Mouse (Mus musculus): ENCODE results near the gene Gm10295. TPM values are rescaled to one million over a fixed set of nuclear protein-coding genes. Genes with fewer than 3 reads are reported as not detected.

Gm10295 gene
- polyA plus RNA-seq, 1 experiment from 2014 or later = not detected

DNA sequence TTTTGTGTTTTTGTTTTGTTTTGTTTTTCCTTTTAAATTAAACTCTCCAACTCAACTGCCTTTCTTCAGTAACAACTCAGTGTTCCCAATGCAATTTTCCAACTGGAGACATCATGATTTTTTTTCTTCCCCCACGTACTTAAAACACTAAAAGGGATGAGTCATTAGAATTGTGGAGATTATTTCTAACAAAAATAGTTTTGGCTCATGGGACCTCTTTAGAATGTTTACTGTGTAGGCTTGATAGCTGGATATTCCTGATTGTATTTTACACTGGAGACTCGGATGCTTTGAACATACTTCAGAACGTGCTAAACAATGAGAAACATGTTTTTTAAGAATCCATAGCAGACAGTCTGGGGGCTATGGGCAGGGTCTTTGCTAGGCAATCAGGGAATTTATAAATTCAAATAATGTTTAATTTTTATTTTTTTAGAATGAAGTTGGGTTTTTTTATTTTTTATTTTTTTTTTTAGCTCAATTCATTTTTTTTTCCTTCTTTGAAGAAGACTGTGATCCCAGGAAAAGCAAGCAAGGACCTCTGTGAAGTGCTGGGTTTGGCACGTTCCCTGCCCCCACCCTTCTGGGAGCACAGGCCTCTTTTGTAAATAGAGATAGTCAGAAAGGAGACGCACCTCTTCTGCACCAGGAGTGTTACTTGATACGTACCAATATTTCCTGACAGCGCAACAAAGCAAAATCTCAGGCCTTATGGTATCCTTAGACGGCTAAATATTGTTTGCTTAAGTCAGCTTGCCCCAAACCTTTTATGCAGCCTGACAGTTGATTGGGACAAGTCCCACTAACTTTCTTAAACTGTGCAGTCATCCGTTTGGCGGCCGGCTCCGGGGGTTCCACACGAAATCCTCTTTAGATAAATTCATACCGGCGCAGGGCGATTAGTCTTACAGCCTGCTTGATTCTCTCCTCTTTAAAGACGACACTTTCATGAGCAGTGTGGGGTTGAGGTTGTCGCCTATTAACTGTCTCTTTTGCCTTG is 28.8 kb upstream of the Gm10295 start:
- H3K4me3 ChIP-seq = peak overlapping the region; percentile 23; the same call in 1 of the 2 replicates
- 7% methylated on average over 18 of the region's 18 CpGs for WGBS
- H3K4me1 ChIP-seq = peaks cover 73% of the 10 kb centered on the region
- H3K9me3 ChIP-seq (replicated peaks) = no peaks in the 10 kb centered on the region
- H3K27me3 ChIP-seq (ENCODE audit: low read depth, poor library complexity, severe bottlenecking) = peaks cover 68% of the 10 kb centered on the region
- peak overlapping the region; percentile 89 for H3K27ac ChIP-seq (replicated peaks)
- DNase-seq (ENCODE audit: low spot score) = peak; percentile 73
- no peaks in the 10 kb centered on the region for H3K36me3 ChIP-seq

DNA sequence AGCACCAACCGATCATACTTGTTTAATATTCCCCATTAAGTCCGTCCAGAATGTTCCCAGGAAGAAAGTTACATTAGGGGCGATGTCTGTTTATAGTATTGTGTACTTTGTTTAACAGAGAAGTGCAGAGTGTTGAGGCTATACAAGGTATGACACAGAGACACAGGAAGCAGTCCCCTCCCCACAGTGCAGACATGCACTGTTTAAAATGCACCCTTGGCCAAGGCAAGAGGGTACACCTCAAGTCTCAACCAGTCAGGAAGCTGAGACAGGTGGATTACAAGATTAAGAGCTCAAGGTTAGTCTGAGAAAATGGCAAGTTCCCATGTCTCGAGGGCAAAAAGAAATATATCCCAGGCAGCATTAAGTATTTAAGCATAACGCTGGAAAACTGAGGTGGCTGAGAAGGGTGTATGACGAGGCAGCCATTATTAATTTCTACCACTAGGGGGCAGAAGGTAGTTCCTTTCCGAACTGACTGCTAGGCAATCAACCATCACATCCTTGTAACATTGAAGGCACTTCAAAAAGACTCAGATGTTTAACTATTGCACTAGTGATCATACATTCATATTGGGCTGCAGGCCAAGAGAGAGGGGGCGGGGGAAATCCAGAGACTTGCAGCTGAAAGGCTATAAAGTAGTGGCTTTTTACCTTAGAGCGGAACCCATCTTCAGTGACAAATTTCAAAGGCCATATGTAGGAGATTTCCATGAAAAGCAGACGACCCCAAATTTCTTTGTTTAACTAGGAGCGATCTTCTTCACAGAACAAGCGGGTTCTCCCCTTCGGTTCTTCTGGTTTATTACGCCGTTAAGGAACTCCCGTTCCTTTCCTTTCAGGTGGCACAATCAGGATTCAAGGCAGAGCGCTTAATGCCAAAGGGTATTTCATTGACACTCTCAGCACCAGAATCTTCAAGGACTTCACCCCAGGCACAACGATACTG is 27.8 kb upstream of the Gm10295 start:
- Histone ChIP-seq H3K36me3 (no peaks in the 10 kb centered on the region), H3K27me3 (ENCODE audit: low read depth, poor library complexity, severe bottlenecking) (peaks cover 68% of the 10 kb centered on the region), H3K4me1 (peaks cover 62% of the 10 kb centered on the region), H3K27ac (replicated peaks) (peak overlapping the region; percentile 89), H3K4me3 (no peak overlapping the region), H3K9me3 (replicated peaks) (no peaks in the 10 kb centered on the region)
- WGBS = 54% methylated on average over 18 of the region's 18 CpGs
- DNase-seq (ENCODE audit: low spot score) = peak; percentile 45

DNA sequence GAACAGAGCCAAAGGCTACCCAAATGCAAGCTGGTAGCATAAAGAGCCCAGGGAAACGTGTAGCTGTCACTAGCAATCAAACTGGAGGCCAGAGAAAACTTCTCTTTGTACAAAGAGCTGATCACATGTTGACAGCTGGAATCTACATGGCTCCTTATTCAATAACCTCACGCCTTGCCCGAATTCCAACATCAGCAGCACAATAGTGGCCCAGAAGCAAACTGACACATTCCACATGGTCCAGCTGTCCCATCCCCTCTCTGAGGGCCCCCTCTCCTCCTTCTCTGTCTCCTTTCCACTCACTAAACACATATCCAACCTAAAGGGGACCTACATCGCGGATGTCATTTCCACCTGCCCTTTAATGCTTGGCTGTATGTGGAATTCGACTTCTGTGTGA is 26.7 kb upstream of the Gm10295 start:
- Histone ChIP-seq H3K4me3 (no peak overlapping the region), H3K27me3 (ENCODE audit: low read depth, poor library complexity, severe bottlenecking) (peaks cover 72% of the 10 kb centered on the region), H3K9me3 (replicated peaks) (no peaks in the 10 kb centered on the region), H3K4me1 (peaks cover 51% of the 10 kb centered on the region), H3K27ac (replicated peaks) (peak overlapping the region; percentile 55), H3K36me3 (no peaks in the 10 kb centered on the region)
- DNase-seq (ENCODE audit: low spot score) = no peak
- 64% methylated on average over 6 of the region's 6 CpGs for WGBS

DNA sequence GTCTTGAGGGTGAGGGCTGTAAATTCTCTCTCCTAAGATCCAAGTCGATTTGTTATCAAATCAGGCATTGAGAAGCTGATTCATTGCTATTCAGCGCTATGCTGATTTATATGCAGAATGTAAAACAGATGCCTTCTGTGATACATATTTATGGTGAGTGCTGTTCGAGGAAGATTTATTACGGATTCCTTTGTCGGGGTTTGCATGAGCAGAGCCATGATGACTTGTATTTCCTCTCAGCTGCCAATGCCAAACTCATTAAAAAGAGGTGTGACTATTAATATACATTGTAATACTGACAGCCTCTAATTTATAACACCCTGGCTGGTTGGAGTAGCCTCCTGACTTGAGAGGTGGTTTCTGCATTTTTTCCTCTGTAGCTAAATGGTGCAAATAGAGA is 22.8 kb upstream of the Gm10295 start:
- no peak for DNase-seq (ENCODE audit: low spot score)
- WGBS = 91% methylated on average over 5 of the region's 5 CpGs
- peaks cover 17% of the 10 kb centered on the region for H3K4me1 ChIP-seq
- H3K9me3 ChIP-seq (replicated peaks) = no peaks in the 10 kb centered on the region
- no peaks in the 10 kb centered on the region for H3K36me3 ChIP-seq
- no peak overlapping the region for H3K4me3 ChIP-seq
- no peak overlapping the region for H3K27ac ChIP-seq (replicated peaks)
- H3K27me3 ChIP-seq (ENCODE audit: low read depth, poor library complexity, severe bottlenecking) = peaks cover 59% of the 10 kb centered on the region

DNA sequence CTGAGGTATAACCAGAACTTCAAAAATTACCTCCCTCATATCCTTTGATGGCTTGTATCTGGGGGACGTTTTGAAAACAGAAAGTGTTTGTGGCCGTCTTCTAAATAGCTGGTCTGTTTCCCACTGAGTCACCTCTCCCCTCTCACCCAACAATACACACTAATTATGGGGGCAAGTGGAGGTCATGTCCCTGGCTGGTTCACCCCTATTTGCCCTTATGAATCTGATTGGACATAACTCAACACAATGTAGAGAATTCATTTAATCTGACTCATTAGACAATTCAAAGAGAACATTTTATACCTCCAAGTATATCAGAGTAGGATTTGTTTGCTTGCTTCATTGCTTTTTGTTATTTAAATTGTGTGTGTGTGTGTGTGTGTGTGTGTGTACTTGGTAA is 20.6 kb upstream of the Gm10295 start:
- no peak overlapping the region for H3K4me3 ChIP-seq
- no peak overlapping the region for H3K27ac ChIP-seq (replicated peaks)
- H3K4me1 ChIP-seq = peaks cover 5% of the 10 kb centered on the region; the same call in 1 of the 2 replicates
- peaks cover 40% of the 10 kb centered on the region for H3K27me3 ChIP-seq (ENCODE audit: low read depth, poor library complexity, severe bottlenecking)
- no peak for DNase-seq (ENCODE audit: low spot score)
- H3K9me3 ChIP-seq (replicated peaks) = no peaks in the 10 kb centered on the region
- no peaks in the 10 kb centered on the region for H3K36me3 ChIP-seq
- WGBS = 46% methylated on average over 2 of the region's 2 CpGs

DNA sequence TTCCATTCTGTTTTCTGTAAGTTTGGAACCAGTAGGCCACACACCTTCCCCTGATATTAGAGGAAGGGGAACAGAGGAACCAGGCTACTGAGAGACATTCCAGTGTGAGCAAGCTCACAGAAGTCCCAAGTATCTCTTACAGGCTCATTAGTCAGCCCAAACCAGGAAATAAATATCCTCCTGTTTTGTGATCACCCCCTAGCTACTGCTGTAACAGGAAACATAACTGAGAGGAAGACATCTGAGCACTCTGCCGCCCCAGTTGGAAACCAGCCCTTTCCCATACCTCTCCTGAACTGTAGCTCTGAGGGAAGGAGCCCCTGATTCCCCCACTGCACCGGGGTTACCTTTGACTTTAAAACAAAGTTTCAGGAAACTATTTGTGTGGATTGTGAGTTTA is 19.5 kb upstream of the Gm10295 start:
- WGBS = 72% methylated on average over 2 of the region's 2 CpGs
- DNase-seq (ENCODE audit: low spot score) = no peak
- H3K27ac ChIP-seq (replicated peaks) = no peak overlapping the region

DNA sequence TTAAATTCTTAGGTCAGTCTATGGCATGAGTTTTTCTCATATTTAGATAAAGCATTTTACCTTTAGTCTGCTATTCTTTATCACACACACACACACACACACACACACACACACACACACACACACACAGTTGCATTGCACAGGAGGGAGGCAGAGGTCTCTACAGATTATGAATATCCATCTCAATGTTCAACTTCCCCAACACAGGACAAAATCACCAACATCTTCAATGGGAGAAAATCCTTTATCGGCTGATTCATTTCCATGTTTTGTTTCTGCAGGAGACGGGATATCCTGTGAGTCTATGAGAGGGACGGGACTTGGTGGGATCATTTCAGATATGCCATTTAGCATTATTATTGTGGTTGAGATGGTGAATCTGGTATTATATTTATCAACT is 18.8 kb upstream of the Gm10295 start:
- no peak for DNase-seq (ENCODE audit: low spot score)
- H3K4me3 ChIP-seq = no peak overlapping the region
- H3K36me3 ChIP-seq = no peaks in the 10 kb centered on the region
- H3K27me3 ChIP-seq (ENCODE audit: low read depth, poor library complexity, severe bottlenecking) = peaks cover 22% of the 10 kb centered on the region
- WGBS = 93% methylated on average over 3 of the region's 3 CpGs
- H3K4me1 ChIP-seq = peaks cover 5% of the 10 kb centered on the region; the same call in 1 of the 2 replicates
- H3K27ac ChIP-seq (replicated peaks) = no peak overlapping the region
- no peaks in the 10 kb centered on the region for H3K9me3 ChIP-seq (replicated peaks)

More for the DNA sequence above, 19.5 kb upstream of the Gm10295 start:
- H3K27me3 ChIP-seq (ENCODE audit: low read depth, poor library complexity, severe bottlenecking) = peaks cover 28% of the 10 kb centered on the region
- H3K36me3 ChIP-seq = no peaks in the 10 kb centered on the region
- H3K9me3 ChIP-seq (replicated peaks) = no peaks in the 10 kb centered on the region
- no peak overlapping the region for H3K4me3 ChIP-seq
- H3K4me1 ChIP-seq = peaks cover 5% of the 10 kb centered on the region; the same call in 1 of the 2 replicates

DNA sequence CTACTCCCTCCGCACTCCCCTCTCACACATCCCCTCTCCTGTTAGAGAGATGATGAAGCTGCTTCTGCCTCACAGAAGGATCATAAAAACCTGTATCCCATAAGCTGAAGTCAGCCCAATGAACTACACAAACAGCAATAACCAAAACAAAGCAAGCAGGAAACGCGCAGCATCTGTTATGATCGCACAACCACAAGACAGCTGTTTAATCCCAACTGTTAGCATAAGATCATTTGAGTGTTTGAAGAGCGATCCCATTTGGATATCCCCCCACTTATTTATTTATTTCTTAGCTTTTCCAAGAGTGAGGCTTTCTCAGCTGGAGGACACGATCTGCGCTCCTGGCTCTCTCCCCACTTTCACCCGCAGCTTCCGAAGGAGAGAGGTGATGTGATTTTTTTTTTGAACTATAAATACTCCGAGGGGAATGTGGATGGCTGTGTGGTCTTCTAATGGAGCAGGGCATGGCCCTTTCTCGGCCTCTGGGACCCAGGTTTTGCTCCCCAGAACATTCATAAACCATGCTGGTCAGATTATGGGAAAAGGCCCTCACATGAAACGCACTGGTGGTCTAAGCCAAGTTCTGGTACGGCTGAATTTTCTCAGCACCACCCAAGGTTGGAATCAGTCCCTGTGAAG is 17.4 kb upstream of the Gm10295 start:
- no peak for DNase-seq (ENCODE audit: low spot score)
- WGBS = 89% methylated on average over 13 of the region's 13 CpGs
- H3K4me3 ChIP-seq = no peak overlapping the region
- peaks cover 8% of the 10 kb centered on the region for H3K27me3 ChIP-seq (ENCODE audit: low read depth, poor library complexity, severe bottlenecking)
- no peaks in the 10 kb centered on the region for H3K9me3 ChIP-seq (replicated peaks)
- H3K4me1 ChIP-seq = peaks cover 5% of the 10 kb centered on the region; the same call in 1 of the 2 replicates
- no peak overlapping the region for H3K27ac ChIP-seq (replicated peaks)
- H3K36me3 ChIP-seq = no peaks in the 10 kb centered on the region

DNA sequence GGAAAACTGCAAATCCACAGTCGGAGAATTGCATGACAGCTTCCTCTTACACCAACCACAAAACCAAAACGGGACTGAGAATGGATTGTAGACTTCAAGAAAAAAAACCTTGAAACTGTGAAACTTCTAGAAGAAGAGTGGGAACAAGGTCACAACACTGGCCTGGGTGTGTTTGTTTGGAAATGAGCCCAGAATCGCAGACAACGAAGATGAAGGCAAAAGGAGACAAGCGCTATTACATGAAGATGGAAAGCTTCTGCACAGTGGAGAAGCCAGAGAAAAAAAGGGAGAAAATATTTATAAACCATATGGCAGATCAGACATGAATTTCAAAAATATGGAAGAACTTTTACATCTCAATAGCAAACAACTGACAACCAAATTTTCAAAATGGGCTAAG is 4.3 kb upstream of the Gm10295 start:
- Histone ChIP-seq H3K27me3 (ENCODE audit: low read depth, poor library complexity, severe bottlenecking) (peaks cover 11% of the 10 kb centered on the region), H3K27ac (replicated peaks) (no peak overlapping the region), H3K4me3 (no peak overlapping the region), H3K9me3 (replicated peaks) (no peaks in the 10 kb centered on the region), H3K36me3 (no peaks in the 10 kb centered on the region), H3K4me1 (peaks cover 8% of the 10 kb centered on the region)
- WGBS = 93% methylated on average over 5 of the region's 5 CpGs
- DNase-seq (ENCODE audit: low spot score) = no peak

DNA sequence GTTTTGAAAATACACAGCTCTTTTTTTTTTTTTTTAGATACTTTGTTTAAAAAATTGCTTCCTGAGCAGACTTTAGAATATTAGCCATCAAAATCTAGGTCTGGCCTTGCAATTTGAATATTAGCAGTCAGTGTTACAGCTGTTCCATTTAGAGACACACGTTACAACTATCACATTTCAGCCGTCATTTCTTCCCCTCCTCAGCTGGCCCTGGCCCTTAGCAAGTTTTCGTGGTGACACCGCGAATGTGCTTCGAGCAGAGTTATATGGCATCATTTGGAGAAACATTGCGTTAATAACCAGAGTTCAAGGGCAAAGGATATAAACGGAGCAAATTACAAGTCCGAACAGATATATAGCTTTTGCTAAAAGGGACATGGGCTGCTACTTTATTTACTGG is 2.4 kb downstream of the Gm10295 start:
- Histone ChIP-seq H3K4me1 (peaks cover 8% of the 10 kb centered on the region), H3K36me3 (no peaks in the 10 kb centered on the region), H3K27me3 (ENCODE audit: low read depth, poor library complexity, severe bottlenecking) (peaks cover 15% of the 10 kb centered on the region), H3K4me3 (no peak overlapping the region), H3K27ac (replicated peaks) (no peak overlapping the region), H3K9me3 (replicated peaks) (no peaks in the 10 kb centered on the region)
- 90% methylated on average over 9 of the region's 9 CpGs for WGBS
- DNase-seq (ENCODE audit: low spot score) = no peak

DNA sequence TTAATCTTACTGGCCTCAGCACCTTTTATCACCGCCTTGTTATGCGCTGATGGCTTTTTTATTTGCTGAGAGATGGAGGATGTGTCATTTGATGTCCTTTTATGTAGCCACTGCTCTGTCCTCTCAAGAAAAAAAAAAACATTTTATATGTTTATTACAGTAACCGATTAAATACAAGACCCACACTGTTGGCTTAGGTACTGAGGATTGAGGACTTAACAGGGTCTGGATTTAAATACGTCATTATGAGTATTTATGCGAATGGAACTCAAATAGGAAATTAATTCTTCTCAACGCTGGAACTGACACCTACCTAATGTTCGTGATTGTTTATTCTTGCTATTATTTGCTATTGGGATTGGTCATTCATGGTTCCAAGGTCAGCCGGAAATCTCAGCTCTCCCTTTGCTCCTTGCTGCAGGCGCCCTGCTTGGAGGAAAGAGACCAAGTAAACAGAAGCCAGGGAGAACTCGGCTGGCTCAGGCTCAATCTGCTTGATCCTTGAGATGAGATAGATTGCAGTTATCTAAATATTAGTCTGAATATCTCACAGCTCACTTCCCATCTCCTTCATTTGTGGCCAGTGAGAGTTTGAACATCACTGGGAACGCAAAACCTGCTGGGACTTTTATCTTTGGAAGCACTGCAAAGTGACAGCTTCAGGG is 26.2 kb downstream of the Gm10295 start:
- no peak overlapping the region for H3K4me3 ChIP-seq
- no peaks in the 10 kb centered on the region for H3K4me1 ChIP-seq
- no peaks in the 10 kb centered on the region for H3K27me3 ChIP-seq (ENCODE audit: low read depth, poor library complexity, severe bottlenecking)
- no peaks in the 10 kb centered on the region for H3K36me3 ChIP-seq
- no peak overlapping the region for H3K27ac ChIP-seq (replicated peaks)
- no peaks in the 10 kb centered on the region for H3K9me3 ChIP-seq (replicated peaks)
- whole genome bisulfite sequencing = 83% methylated on average over 11 of the region's 11 CpGs
- DNase-seq (ENCODE audit: low spot score) = no peak

Measured in midbrain, embryonic 10.5 days (tissue).